Mouse (Mus musculus) ES-E14 (cell line): ENCODE data around the gene Axin2. TPM values are rescaled to one million over a fixed set of nuclear protein-coding genes. Genes with fewer than 3 reads are reported as not detected.

Experiments used
- DNase-seq: peaks from one replicate; pipeline ENCODE4 v3.0.0-alpha.2; 2013; ENCODE audit warnings: low read depth, low spot score
- H3K27ac ChIP-seq: 2 replicates; pipeline ENCODE4 v1.5.1; 2012; ENCODE audit warnings: low read depth, mild to moderate bottlenecking, low read length, moderate library complexity, mixed read lengths; ENCODE audit not compliant: poor library complexity, insufficient read depth, severe bottlenecking
- H3K36me3 ChIP-seq: 2 replicates; pipeline ENCODE4 v1.6.1; 2012; ENCODE audit warnings: mild to moderate bottlenecking, low read length, moderate library complexity, mixed read lengths; ENCODE audit not compliant: control insufficient read depth, poor library complexity, insufficient read depth, severe bottlenecking
- H3K4me1 ChIP-seq, 2 experiments: fragments of 150-350 bp in 1 of 2; sonication (generic) in 1 of 2; 2 replicates each; pipeline ENCODE4 v1.6.1; 2012; ENCODE audit warnings: low read length in 2 of 2, mild to moderate bottlenecking in 1 of 2, mixed read lengths in 1 of 2; ENCODE audit not compliant: control insufficient read depth in 2 of 2, insufficient read depth in 2 of 2, poor library complexity in 1 of 2
- H3K4me3 ChIP-seq, 2 experiments: fragments of 150-350 bp in 1 of 2; sonication (generic) in 1 of 2; 2 replicates each; pipeline ENCODE4 v1.5.1; 2012; ENCODE audit warnings: low read length in 2 of 2, low read depth in 1 of 2, mild to moderate bottlenecking in 1 of 2, mixed read lengths in 1 of 2; ENCODE audit not compliant: insufficient read depth in 1 of 2, poor library complexity in 1 of 2, severe bottlenecking in 1 of 2
- H3K9ac ChIP-seq: 2 replicates; pipeline ENCODE4 v1.6.1; 2012; ENCODE audit warnings: low read depth, mild to moderate bottlenecking, low read length, mixed read lengths; ENCODE audit not compliant: poor library complexity, insufficient read depth, severe bottlenecking
- H3K9me3 ChIP-seq: fragments of 150-350 bp; sonication (generic); 2 replicates; pipeline ENCODE4 v1.6.1; 2012; ENCODE audit warnings: low read depth, mild to moderate bottlenecking, low read length; ENCODE audit not compliant: control insufficient read depth, insufficient read depth
- CHD2 ChIP-seq: IDR thresholded peaks from 2 replicates; pipeline ENCODE4 v1.6.1; 2014; ENCODE audit warnings: mild to moderate bottlenecking, low read depth, low read length, inconsistent platforms
- HCFC1 ChIP-seq: IDR thresholded peaks from 2 replicates; pipeline ENCODE4 v1.6.1; 2012; ENCODE audit warnings: low read length, inconsistent platforms, borderline replicate concordance; ENCODE audit not compliant: insufficient read depth
- MAFK ChIP-seq: IDR thresholded peaks from 2 replicates; pipeline ENCODE4 v1.6.1; 2014; ENCODE audit warnings: mild to moderate bottlenecking, low read depth, low read length, inconsistent platforms; ENCODE audit not compliant: insufficient read depth
- ZC3H11A ChIP-seq: IDR thresholded peaks from 2 replicates; pipeline ENCODE4 v1.6.1; 2012; ENCODE audit warnings: low read depth, mild to moderate bottlenecking, inconsistent platforms, low read length, borderline replicate concordance
- ZNF384 ChIP-seq: IDR thresholded peaks from 2 replicates; pipeline ENCODE4 v1.6.1; 2012; ENCODE audit warnings: low read depth, low read length, inconsistent platforms
- in situ Hi-C, 2 experiments: fragments of 600-800 bp; cut with MboI; formaldehyde crosslinking; loops; one replicate each; pipeline ENCODE4 v1.15.1; 2025; ENCODE audit warnings: low sequenced_read_pairs in 2 of 2, inconsistent platforms in 1 of 2; ENCODE audit not compliant: unreplicated experiment in 2 of 2
- total RNA-seq: library from RNA; depleted of rRNA; stranded (reverse); fragments of 300-350 nt; gene quantifications from 2 replicates; pipeline ENCODE4 v1.2.3, GENCODE M21; 2012

The Axin2 gene
- total RNA-seq, 1 experiment: 12.3 TPM

GRCm38 (mm10) chr11:108912174-108912573, 8.0 kb upstream of the Axin2 start:
- DNase-seq: no peak
- no peaks in the 10 kb centered on the region for H3K36me3 ChIP-seq
- no peak overlapping the region for H3K27ac ChIP-seq
- no peak overlapping the region for H3K9ac ChIP-seq
- no peak overlapping the region for H3K4me3 ChIP-seq
- in situ Hi-C loops: no loop called here
- peaks cover 0 to 25% of the 10 kb centered on the region in 2 experiments; a peak in 3 of 4 replicates for H3K4me1 ChIP-seq
- H3K9me3 ChIP-seq: no peaks in the 10 kb centered on the region
- no peak for TF ChIP-seq ZC3H11A
- no peak for TF ChIP-seq HCFC1
- TF ChIP-seq CHD2: no peak
- no peak for TF ChIP-seq MAFK
- no peak for TF ChIP-seq ZNF384

GRCm38 (mm10) chr11:108917422-108918324, 2.5 kb upstream of the Axin2 start:
- H3K27ac ChIP-seq: no peak overlapping the region; the same call in 1 of the 2 replicates
- H3K4me1 ChIP-seq: peaks cover 0 to 15% of the 10 kb centered on the region in 2 experiments; a peak in 1 of 4 replicates
- TF ChIP-seq ZC3H11A (no peak), HCFC1 (no peak), ZNF384 (no peak), MAFK (no peak), CHD2 (no peak)
- in situ Hi-C loops: no loop called here
- no peak overlapping the region for H3K4me3 ChIP-seq
- no peak for DNase-seq
- H3K9ac ChIP-seq: peak overlapping the region; percentile 9; the same call in 1 of the 2 replicates
- H3K36me3 ChIP-seq: no peaks in the 10 kb centered on the region
- H3K9me3 ChIP-seq: no peaks in the 10 kb centered on the region

GRCm38 (mm10) chr11:108920636-108921505, 722 bp downstream of the Axin2 start:
- H3K4me3 ChIP-seq: peak overlapping the region; percentile 79 to 83
- DNase-seq: peak; percentile 83
- peak overlapping the region; percentile 86 for H3K9ac ChIP-seq
- peak overlapping the region; percentile 74 for H3K27ac ChIP-seq
- peaks cover 0 to 33% of the 10 kb centered on the region in 2 experiments; a peak in 1 of 4 replicates for H3K4me1 ChIP-seq
- H3K9me3 ChIP-seq: no peaks in the 10 kb centered on the region
- TF ChIP-seq ZC3H11A (no peak), ZNF384 (no peak), MAFK (no peak), HCFC1 (no peak; the same call in 1 of the 2 replicates), CHD2 (no peak)
- H3K36me3 ChIP-seq: peaks cover 14% of the 10 kb centered on the region; the same call in 1 of the 2 replicates
- in situ Hi-C loops: no loop called here

GRCm38 (mm10) chr11:108921506-108922455, 1.6 kb downstream of the Axin2 start:
- in situ Hi-C loops: no loop called here

More at GRCm38 (mm10) chr11:108921506-108922455, 1.6 kb downstream of the Axin2 start:
- Histone ChIP-seq H3K4me3 (peak overlapping the region; percentile 79 to 83), H3K36me3 (peaks cover 14% of the 10 kb centered on the region; the same call in 1 of the 2 replicates), H3K9ac (peak overlapping the region; percentile 86), H3K27ac (no peak overlapping the region), H3K9me3 (no peaks in the 10 kb centered on the region), H3K4me1 (peaks cover 0 to 33% of the 10 kb centered on the region in 2 experiments; a peak in 1 of 4 replicates)
- no peak for DNase-seq
- TF ChIP-seq ZNF384 (no peak), ZC3H11A (no peak), CHD2 (no peak), HCFC1 (no peak), MAFK (no peak)
